Mouse (Mus musculus): ENCODE measurements around the gene Pigv. TPM values are rescaled to one million over a fixed set of nuclear protein-coding genes. Genes with fewer than 3 reads are reported as not detected.
A peak's percentile ranks its signal among the peaks of the same experiment; 100 is the strongest.

Gene Pigv
- polyA plus RNA-seq, 1 experiment from 2014 or later = 16.0 TPM

DNA sequence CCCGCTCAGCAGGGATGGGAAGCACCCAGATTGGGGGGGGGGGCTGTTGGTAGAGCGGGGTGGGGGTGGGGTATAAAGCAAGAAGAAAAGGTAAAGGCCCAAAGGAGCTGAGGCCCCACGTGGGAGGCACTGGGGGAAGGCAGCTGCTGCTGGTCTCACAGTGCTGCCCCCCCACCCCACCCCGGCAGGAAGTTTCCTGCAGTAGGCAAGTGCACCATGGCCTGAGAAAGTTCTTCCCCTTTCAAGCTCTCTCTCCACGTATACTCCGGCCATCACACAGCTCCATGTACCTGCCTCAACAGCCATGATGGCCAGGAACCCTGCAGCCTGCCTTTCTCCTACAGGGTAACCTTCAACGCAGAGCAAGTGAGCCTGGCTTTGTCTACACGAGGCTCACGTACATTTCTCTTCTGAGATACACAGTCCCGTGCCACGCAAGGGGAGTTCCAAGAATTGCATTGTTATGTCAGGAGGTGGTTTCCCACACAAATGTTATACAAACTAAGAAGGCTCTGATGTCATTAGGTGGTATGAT is 50.2 kb downstream of the Pigv start:
- WGBS = 76% methylated on average over 11 of the region's 11 CpGs
- no peak overlapping the region for H3K9ac ChIP-seq (replicated peaks)
- no peak for ATAC-seq
- H3K4me3 ChIP-seq (replicated peaks) = no peak overlapping the region
- no peak overlapping the region for H3K27ac ChIP-seq
- H3K9me3 ChIP-seq = no peaks in the 10 kb centered on the region
- no peaks in the 10 kb centered on the region for H3K4me1 ChIP-seq (replicated peaks)
- peaks cover 52% of the 10 kb centered on the region for H3K36me3 ChIP-seq
- H3K4me2 ChIP-seq (replicated peaks) = no peak overlapping the region
- no peaks in the 10 kb centered on the region for H3K27me3 ChIP-seq

DNA sequence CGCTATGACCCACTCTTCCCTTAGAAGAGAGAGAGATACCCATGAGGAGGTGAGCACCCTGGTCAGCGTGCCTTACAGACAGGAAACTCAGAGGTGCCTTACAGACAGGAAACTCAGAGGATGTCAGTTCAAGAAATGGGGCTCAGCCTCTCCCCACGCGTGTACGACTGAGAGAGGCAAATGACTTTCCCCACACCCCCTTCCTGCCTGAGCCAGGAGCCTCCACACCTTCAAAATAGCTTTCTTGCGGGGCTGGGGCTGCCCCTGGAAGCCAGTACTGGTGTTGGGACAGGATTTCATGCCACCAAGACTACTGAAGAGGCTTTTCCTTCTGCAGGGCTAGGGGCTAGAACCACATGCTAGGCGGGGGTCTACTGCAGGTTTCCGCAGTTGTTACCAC is 51.8 kb downstream of the Pigv start:
- WGBS = 92% methylated on average over 8 of the region's 8 CpGs
- H3K9ac ChIP-seq (replicated peaks) = no peak overlapping the region
- no peaks in the 10 kb centered on the region for H3K27me3 ChIP-seq
- no peaks in the 10 kb centered on the region for H3K4me1 ChIP-seq (replicated peaks)
- ATAC-seq = no peak
- H3K4me3 ChIP-seq (replicated peaks) = no peak overlapping the region
- H3K9me3 ChIP-seq = no peaks in the 10 kb centered on the region
- no peak overlapping the region for H3K4me2 ChIP-seq (replicated peaks)
- H3K36me3 ChIP-seq = peaks cover 41% of the 10 kb centered on the region
- H3K27ac ChIP-seq = no peak overlapping the region

DNA sequence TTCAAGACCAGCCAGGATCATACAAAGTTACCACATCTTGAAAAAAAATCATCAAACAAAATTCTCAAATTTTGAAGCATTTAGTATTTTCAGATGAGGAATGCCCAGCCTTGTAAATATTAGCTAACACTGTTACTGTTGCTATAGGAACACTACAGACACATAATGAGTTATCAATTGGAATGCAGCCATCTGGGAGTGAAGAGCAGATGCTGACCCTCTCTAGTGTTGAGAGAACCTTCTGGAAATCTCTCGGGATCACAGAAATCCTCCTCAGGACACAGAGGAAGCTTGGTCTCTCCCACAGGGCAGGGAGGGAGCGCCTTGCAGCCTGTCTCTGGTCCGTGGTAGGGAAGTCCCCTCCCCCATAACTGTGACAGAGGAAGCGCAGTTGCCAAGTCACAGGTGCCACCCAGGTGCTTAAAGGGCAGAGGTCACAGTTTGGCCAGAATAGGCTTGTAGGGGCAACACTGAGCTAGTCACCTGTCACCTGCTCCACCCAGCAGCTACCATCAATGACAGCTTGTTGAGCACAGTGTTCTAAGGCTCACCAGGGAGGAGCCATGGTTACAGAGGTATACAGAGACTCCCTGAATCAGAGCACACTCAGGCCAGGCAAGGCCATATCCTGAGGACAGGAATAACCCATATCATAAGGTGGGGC is 52.8 kb downstream of the Pigv start:
- Histone ChIP-seq H3K4me3 (replicated peaks) (no peak overlapping the region), H3K9ac (replicated peaks) (no peak overlapping the region), H3K9me3 (no peaks in the 10 kb centered on the region), H3K4me1 (replicated peaks) (no peaks in the 10 kb centered on the region), H3K27me3 (no peaks in the 10 kb centered on the region), H3K27ac (no peak overlapping the region), H3K36me3 (peaks cover 42% of the 10 kb centered on the region), H3K4me2 (replicated peaks) (no peak overlapping the region)
- WGBS = 67% methylated on average over 4 of the region's 4 CpGs
- no peak for ATAC-seq

DNA sequence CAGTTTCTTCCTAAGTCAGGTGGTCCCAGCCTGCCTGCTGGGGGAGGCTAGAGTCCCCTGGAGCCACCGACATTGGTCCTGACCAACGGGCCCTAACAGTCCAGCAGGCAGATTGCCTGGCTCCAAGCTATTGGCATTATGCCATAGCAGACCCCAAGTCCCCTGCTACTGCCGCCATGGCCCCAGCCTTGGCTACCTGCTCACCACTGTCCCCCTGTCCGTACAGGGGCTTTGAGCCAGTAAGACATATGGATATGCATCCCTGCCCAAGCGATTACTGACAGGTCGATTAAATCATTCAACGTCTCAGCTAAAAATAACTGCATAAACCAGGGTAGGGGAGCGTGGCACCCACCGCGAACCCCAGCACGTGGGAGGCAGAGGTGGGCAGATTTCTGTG is 54.5 kb downstream of the Pigv start:
- peaks cover 46% of the 10 kb centered on the region for H3K36me3 ChIP-seq
- ATAC-seq = no peak
- no peak overlapping the region for H3K27ac ChIP-seq
- no peaks in the 10 kb centered on the region for H3K9me3 ChIP-seq
- H3K4me1 ChIP-seq (replicated peaks) = no peaks in the 10 kb centered on the region
- no peak overlapping the region for H3K9ac ChIP-seq (replicated peaks)
- H3K4me3 ChIP-seq (replicated peaks) = no peak overlapping the region
- 96% methylated on average over 11 of the region's 11 CpGs for WGBS
- no peak overlapping the region for H3K4me2 ChIP-seq (replicated peaks)
- H3K27me3 ChIP-seq = no peaks in the 10 kb centered on the region

DNA sequence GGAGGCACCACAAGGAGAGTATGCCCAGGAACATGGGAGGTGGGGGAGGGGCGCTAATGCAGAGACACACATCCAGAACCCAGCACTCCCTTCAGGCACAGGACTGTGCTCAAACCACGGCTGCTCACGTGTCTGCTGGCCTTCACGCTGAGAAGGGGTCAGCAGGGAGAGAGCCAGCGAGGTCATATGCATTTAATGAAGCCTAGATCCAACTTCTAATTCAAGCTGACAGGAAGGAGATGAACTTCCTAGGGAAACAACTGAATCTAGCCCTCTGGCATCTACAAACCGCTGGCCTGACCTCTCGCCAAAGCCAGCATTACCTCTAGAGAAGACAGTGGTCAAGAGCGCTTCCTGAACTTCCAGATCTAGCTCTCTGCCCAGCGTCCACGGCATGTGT is 57.0 kb downstream of the Pigv start:
- no peak overlapping the region for H3K27ac ChIP-seq
- H3K36me3 ChIP-seq = peaks cover 59% of the 10 kb centered on the region
- 0 out of 2 replicates have a peak, but pooled peaks cover 3% of the 10 kb centered on the region for H3K9me3 ChIP-seq
- no peak overlapping the region for H3K9ac ChIP-seq (replicated peaks)
- 86% methylated on average over 10 of the region's 10 CpGs for WGBS
- no peaks in the 10 kb centered on the region for H3K27me3 ChIP-seq
- H3K4me3 ChIP-seq (replicated peaks) = no peak overlapping the region
- no peaks in the 10 kb centered on the region for H3K4me1 ChIP-seq (replicated peaks)
- no peak for ATAC-seq
- H3K4me2 ChIP-seq (replicated peaks) = no peak overlapping the region

DNA sequence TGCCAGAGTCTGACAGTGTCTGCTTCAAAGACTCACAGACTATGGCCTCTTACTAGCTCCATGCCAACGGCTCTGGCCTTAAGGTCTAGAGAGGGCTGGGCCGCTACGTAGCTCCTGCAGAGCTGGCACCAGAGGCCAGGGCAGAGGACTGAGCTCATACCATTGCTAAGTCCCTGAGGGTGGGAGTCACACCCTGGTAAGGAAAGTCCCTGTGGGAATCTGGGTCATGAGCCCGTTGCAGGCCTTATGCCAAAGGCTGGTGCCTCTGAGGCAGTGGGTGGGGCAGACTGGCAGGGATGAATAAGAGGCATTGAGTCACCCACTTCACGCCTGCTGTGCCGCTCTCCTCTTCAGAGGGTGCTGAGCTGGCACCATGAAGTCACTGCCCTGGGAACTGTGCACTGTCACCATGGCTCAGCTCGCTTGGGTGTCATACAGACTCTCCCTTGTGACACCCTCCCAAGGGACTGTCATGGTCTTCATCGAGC is 58.1 kb downstream of the Pigv start:
- Histone ChIP-seq H3K27me3 (no peaks in the 10 kb centered on the region), H3K9ac (replicated peaks) (no peak overlapping the region), H3K4me1 (replicated peaks) (no peaks in the 10 kb centered on the region), H3K9me3 (0 out of 2 replicates have a peak, but pooled peaks cover 3% of the 10 kb centered on the region), H3K27ac (no peak overlapping the region), H3K4me2 (replicated peaks) (no peak overlapping the region), H3K4me3 (replicated peaks) (no peak overlapping the region), H3K36me3 (peaks cover 61% of the 10 kb centered on the region)
- 94% methylated on average over 8 of the region's 8 CpGs for WGBS
- ATAC-seq = 0 out of 2 replicates have a peak, but pooled peaks have one; percentile 34

DNA sequence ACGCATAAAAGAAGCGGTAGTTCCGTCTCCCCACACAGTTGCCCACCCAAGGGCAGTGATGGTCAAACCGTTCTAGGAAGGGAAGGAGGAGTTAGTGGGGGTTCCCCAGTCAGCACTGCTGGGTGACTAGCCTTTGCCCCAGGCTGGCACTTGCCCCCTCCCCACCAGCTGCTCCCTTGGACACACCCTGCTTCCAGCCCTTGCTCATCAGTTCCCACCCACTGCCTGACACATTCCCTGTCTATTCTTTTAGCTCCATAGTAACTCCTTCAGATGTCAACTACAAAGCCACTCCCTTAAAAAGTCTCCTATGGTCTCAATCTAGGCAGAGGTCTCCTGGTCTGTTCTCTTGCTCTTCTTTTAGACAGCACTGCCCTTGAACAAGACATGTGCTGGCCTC is 58.6 kb downstream of the Pigv start:
- peaks cover 62% of the 10 kb centered on the region for H3K36me3 ChIP-seq
- no peak overlapping the region for H3K9ac ChIP-seq (replicated peaks)
- H3K27me3 ChIP-seq = no peaks in the 10 kb centered on the region
- H3K27ac ChIP-seq = no peak overlapping the region
- 94% methylated on average over 4 of the region's 4 CpGs for WGBS
- H3K4me1 ChIP-seq (replicated peaks) = no peaks in the 10 kb centered on the region
- H3K4me3 ChIP-seq (replicated peaks) = no peak overlapping the region
- no peak for ATAC-seq
- H3K4me2 ChIP-seq (replicated peaks) = no peak overlapping the region
- 0 out of 2 replicates have a peak, but pooled peaks cover 3% of the 10 kb centered on the region for H3K9me3 ChIP-seq

DNA sequence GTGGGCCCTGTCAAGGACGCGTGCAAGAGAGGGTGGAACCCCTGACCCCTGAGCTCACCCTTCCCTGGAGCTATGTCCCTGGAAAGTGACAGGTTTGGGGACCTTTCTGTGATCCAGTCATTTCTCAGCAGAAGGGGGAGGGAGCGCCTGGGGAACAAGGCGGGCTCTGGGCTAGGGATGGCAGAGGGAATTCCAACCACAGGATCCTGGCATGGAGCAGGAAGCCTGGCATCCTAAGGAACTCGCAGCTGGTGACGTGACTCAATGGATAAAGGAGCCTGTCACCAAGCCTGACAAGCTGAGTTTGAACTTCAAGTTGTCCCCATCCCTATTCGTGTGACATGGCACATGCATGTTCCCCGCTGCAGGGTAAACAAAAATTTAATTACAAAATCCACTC is 59.4 kb downstream of the Pigv start:
- Histone ChIP-seq H3K9ac (replicated peaks) (no peak overlapping the region), H3K9me3 (0 out of 2 replicates have a peak, but pooled peaks cover 3% of the 10 kb centered on the region), H3K4me2 (replicated peaks) (no peak overlapping the region), H3K27me3 (no peaks in the 10 kb centered on the region), H3K27ac (no peak overlapping the region), H3K4me3 (replicated peaks) (no peak overlapping the region), H3K4me1 (replicated peaks) (no peaks in the 10 kb centered on the region), H3K36me3 (peaks cover 69% of the 10 kb centered on the region)
- no peak for ATAC-seq
- WGBS = 95% methylated on average over 8 of the region's 8 CpGs

DNA sequence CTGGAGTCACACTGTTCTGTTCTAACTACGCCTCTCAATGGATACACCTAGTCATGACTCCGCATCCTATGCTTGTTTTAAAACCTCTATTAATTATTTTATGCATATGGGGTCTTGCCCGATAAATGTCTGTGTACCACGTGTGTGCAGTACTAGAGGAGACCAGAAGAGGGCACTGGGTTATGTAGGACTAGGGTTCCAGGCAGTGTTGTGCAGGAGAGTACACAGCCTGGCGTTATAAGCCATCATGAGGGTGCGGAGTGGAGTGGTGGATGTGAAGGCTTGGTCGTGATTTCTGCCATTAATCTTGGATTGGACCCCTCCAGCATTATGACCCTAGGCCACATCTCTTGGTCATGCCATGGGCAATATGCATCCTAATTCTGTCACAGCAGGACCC is 60.0 kb downstream of the Pigv start:
- H3K9me3 ChIP-seq = 0 out of 2 replicates have a peak, but pooled peaks cover 3% of the 10 kb centered on the region
- WGBS = 97% methylated on average over 7 of the region's 7 CpGs
- H3K4me2 ChIP-seq (replicated peaks) = no peak overlapping the region
- H3K9ac ChIP-seq (replicated peaks) = no peak overlapping the region
- no peak for ATAC-seq
- peaks cover 71% of the 10 kb centered on the region for H3K36me3 ChIP-seq
- H3K27me3 ChIP-seq = no peaks in the 10 kb centered on the region
- no peak overlapping the region for H3K27ac ChIP-seq
- no peak overlapping the region for H3K4me3 ChIP-seq (replicated peaks)
- H3K4me1 ChIP-seq (replicated peaks) = no peaks in the 10 kb centered on the region

DNA sequence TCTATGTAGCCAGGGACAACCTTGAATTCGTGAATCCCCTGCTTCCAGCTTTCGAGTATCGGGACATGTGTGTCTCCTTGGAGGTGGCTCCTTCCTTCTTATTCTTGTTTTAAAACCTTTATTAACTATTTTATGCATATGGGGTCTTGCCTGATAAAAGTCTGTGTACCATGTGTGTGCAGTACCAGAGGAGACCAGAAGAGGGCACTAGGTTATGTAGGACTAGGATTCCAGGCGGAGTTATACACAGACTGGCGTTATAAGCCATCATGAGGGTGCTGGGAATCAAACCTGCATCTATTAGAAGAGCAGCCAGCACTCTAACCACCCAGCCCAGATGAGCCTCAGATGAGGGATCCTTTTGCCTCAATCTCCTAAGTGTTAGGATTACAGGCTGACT is 60.6 kb downstream of the Pigv start:
- Histone ChIP-seq H3K9ac (replicated peaks) (no peak overlapping the region), H3K4me3 (replicated peaks) (no peak overlapping the region), H3K36me3 (peaks cover 75% of the 10 kb centered on the region), H3K4me1 (replicated peaks) (no peaks in the 10 kb centered on the region), H3K4me2 (replicated peaks) (no peak overlapping the region), H3K9me3 (0 out of 2 replicates have a peak, but pooled peaks cover 3% of the 10 kb centered on the region), H3K27me3 (no peaks in the 10 kb centered on the region), H3K27ac (no peak overlapping the region)
- WGBS = 98% methylated on average over 5 of the region's 5 CpGs
- ATAC-seq = no peak

All from midbrain, embryonic 13.5 days (tissue).